Mouse (Mus musculus) gastrocnemius, adult 8-10 months (tissue): ENCODE measurements at regions not wholly inside any gene's neighbourhood (a gene's known extent, or its start where the extent isn't known, plus 50 kb on each side); places are given as distances from the start of the nearest gene placed in this dataset.
"Not testable (repeated sequence)": the region's sequence is repeated elsewhere in the genome, so short reads cannot be mapped to it uniquely, and the experiment has no call there.

ENCODE experiments used
- DNase-seq, 2 experiments: peaks; one replicate each; pipeline ENCODE4 v3.0.0; 2022; ENCODE audit warnings: low spot score in 2 of 2

- DNase-seq: no peak
These were observed 198.3 kb upstream of the Slc7a14 start for GRCm38 (mm10) chr3:31508471-31508870.

GRCm38 (mm10) chr3:31499201-31499968 is 189.2 kb upstream of the Slc7a14 start:
- DNase-seq: no peak

DNA sequence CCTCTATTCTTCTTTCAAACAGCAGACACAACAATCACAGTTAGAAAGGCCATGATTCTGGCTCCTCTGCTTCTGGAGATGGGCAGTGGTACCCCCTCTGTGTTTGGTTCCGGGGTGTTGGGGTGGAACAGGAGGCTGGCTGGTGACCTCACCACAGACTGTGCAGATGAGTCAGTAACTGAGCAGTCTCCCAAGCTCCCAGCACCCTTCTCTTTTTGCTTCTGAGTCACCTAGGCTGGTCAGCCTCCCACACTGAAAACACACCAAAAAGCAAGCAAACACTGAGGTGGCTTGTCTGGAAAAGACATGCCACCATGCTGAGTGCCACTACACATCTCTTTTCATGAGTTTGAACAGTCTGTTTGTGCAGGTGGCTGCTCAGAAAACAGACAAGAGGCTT is 185.1 kb upstream of the Slc7a14 start:
- DNase-seq: no peak

- DNase-seq: no peak
These were observed 184.5 kb upstream of the Slc7a14 start for GRCm38 (mm10) chr3:31494706-31495105.

- not testable (repeated sequence) for DNase-seq
These were observed 181.6 kb upstream of the Slc7a14 start for GRCm38 (mm10) chr3:31491736-31492135.

GRCm38 (mm10) chr3:31487596-31487995 is 177.4 kb upstream of the Slc7a14 start:
- no peak for DNase-seq

- no peak for DNase-seq
These were observed 171.8 kb upstream of the Slc7a14 start for GRCm38 (mm10) chr3:31481964-31482363.

- no peak for DNase-seq
These were observed 157.7 kb upstream of the Slc7a14 start for GRCm38 (mm10) chr3:31467882-31468281.

GRCm38 (mm10) chr3:31464260-31464659 is 154.1 kb upstream of the Slc7a14 start:
- DNase-seq: no peak

- DNase-seq: no peak
These were observed 149.3 kb upstream of the Slc7a14 start for GRCm38 (mm10) chr3:31459456-31459855.

- DNase-seq: no peak
These were observed 147.8 kb upstream of the Slc7a14 start for GRCm38 (mm10) chr3:31457938-31458337.

DNA sequence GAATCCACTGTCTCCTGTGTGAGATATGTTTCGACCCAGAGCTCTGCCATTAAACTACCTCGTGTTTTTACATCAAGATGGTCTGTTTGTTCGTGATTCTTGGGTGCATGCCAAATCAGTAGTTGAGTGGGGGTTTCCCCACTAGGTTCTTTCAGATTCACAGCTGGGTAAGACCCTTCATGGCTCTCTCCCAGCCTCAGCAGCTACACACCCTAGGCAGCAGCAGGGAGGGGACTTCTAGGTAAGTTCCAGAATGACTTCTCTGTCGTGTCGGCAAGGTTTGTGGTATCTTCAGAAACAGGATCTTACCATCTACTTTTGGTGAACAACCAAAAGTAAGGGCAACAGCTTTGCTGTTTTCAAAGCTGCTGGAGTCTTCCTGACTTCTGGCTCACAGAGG is 144.9 kb upstream of the Slc7a14 start:
- no peak for DNase-seq

DNA sequence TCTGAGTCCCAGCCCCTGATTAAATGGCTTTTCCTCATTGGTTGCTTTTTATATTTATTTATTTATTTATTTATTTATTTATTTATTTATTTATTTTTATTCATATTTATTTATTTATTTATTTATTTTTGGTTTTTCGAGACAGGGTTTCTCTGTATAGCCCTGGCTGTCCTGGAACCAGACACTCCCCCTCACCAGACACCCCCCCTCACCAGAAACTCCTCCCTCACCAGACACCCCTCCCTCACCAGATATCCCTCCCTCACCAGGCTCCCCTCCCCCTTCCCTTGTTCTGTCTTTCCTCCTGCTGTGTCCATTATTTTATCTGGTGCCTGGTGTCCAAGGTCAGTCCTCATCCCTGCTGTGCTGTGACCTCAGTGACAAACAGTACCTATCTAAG is 134.7 kb upstream of the Slc7a14 start:
- no peak for DNase-seq

GRCm38 (mm10) chr3:31444311-31444710 is 134.1 kb upstream of the Slc7a14 start:
- no peak for DNase-seq

DNA sequence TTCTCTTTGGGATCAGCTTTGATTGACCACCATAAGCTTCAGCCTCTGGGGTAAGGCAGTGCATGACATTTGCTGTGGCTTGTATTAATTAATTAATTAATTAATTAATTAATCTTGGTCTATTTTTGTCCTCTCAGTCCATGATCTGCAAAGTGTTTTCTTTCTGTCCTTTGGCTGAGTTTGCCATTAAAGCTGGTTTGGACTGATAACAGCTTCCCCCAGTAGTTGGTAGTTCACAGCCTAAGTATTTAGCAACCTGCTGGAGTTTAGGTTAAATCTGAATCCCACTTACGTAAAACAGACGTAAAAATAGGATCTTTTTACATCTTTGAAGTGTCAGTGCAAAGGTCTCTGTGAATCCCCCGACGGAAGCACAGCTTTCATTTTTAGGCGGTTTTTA is 133.7 kb upstream of the Slc7a14 start:
- no peak for DNase-seq

- no peak for DNase-seq
These were observed 130.1 kb upstream of the Slc7a14 start for GRCm38 (mm10) chr3:31440282-31440681.

DNA sequence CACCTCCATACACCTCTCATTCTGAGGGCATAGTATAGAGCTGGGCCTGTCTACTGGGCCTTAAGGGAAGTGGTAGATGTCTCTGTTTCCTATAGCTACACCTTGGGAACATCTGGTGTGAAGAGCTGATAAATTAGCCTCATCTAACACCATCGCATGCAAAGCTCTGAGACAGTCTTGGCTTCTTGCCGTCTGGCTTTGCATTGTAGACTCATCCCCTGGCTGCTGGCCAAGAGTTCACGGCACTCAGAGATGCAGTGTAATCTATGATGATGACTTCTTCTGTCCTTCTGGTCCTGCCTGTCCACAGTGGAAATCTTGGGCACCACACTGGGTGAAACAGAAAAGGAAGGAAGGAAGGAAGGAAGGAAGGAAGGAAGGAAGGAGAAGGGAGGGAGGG is 127.8 kb upstream of the Slc7a14 start:
- no peak for DNase-seq

GRCm38 (mm10) chr3:31435204-31435963 is 125.2 kb upstream of the Slc7a14 start:
- DNase-seq: no peak

DNA sequence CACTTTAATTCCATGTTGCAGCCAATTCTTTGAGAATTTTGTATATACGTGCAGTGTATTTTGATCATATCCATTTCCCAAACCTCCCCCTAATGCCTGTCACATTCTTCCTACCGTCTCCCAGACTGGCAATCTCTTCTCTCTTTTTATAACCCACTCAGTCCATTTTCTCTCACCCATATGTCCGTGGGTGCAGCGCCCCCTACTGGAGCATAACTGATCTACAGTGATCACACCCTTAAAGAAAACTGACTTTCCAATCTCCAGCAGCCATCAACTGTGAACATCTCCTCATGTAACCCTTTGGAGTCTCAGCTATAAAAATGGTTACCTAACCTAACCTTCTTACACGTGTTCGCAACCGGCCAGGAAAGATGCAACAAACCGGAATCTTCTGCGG is 123.0 kb upstream of the Slc7a14 start:
- DNase-seq: no peak

GRCm38 (mm10) chr3:31423517-31423916 is 113.3 kb upstream of the Slc7a14 start:
- DNase-seq: no peak

DNA sequence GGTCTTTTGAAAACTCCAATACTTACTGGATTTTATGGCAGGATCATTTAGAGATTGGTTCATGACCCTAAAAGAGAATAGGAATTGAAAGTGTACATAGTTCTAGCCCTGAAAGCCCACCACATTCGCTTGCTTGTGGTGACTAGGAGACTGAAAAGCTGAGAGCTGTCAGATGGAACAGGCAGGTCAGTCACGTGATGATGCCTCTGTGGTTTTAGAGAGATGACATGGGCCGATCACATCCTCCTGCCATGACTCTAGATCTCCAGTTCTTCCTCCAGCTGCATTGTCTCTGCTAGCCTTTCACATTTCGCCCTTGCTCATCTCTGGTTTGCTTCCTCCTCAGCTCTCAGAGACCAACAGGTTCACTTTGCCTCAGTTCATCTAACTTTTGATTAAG is 98.6 kb upstream of the Slc7a14 start:
- DNase-seq: no peak

GRCm38 (mm10) chr3:31405880-31406279 is 95.7 kb upstream of the Slc7a14 start:
- no peak for DNase-seq

DNA sequence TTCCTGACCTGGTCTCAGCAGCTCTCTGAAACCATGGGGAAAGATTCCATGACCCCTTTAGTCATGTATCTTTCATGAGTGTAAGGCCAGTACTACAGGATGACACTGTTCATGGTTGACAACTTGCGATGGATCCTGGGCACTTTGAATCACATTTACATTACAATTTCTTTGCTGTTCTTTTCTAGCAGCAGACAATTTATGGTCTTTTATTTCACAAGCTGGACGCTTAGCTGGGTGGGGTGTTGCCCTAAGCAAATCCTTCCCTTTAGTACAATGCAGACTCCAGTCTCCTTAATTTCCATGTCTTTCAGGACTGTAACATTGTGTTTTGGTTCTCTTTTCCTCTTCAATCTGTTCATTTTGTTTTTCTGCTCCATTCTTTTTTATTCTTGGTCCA is 89.0 kb upstream of the Slc7a14 start:
- DNase-seq: no peak
